Mouse (Mus musculus): ENCODE results near the gene Rab5a.

DNA sequence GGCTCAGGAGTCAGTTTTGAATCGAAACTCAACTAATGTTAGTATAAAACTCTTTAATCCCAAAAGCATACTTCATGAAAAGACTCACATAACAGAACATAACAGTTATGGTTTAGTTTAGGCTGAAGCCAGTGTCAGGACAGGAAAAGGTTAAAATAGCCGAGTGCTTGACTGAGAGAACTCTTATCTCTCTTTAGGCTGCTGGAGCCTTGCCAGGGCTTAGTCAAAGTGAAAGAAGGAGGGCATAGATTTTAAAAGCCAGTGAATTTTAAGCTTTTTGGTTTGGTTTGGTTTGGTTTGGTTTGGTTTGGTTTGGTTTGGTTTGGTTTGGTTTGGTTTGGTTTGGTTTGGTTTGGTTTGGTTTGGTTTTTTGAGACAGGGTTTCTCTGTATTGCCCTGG lies 53.4 kb downstream of the Rab5a start:
- TF ChIP-seq CTCF (IDR thresholded peaks at IDR 0.05; ENCODE audit: low read depth, low read length) (no peak), POLR2A (IDR thresholded peaks at IDR 0.05; ENCODE audit: extremely low read depth, insufficient read depth, low read length) (no peak)

Measured in liver, adult 2 months (tissue).